Mouse (Mus musculus): ENCODE data around the gene Dhtkd1.
"Not testable (repeated sequence)": the region's sequence is repeated elsewhere in the genome, so short reads cannot be mapped to it uniquely, and the experiment has no call there.

Dhtkd1 gene

DNA sequence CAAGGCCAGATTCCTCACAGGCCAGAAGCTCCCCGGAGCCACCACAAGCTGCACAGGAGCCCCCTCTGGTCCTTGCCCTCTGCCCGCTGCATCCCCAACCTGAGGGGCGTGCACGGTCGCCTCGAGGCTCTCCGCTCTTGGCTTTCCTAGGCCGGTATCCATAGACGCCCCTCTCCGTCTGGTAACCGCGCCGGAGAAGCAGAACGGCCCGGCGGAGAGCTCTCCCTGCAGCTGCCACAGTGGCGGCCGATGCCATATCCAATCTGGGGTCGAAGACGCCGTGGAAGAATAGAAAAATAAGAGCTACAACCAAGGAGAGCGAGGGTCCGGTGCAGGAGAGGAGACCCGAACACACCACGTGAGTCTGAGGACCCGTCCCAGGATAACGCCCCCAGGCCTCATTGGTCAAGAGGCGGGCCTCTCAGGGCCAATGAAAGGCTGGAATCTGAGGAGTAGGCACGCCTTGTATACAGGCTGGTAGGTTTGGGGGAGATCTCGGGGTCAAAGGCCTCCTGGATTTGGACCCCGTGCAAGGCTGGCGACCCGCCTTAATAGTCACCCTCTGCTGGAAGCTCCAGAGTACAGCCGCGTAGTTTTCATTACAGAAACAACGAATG is at the start of gene Dhtkd1:
Dhtkd1 (minus strand) TSS at position 377 of the 617 bp plus-strand sequence.
- in situ Hi-C loops (cut with MboI, MseI): no loop called here

GRCm38 (mm10) chr2:5977532-5977931 is 34.9 kb upstream of the Dhtkd1 start:
- in situ Hi-C loops (cut with MboI, MseI): no loop called here

- in situ Hi-C loops (cut with MboI, MseI): not testable (repeated sequence)
These were observed 28.0 kb upstream of the Dhtkd1 start for GRCm38 (mm10) chr2:5970629-5971028.

- in situ Hi-C loops (cut with MboI, MseI): no loop called here
These were observed 23.4 kb upstream of the Dhtkd1 start for GRCm38 (mm10) chr2:5965972-5966371.

GRCm38 (mm10) chr2:5963729-5964128 is 21.1 kb upstream of the Dhtkd1 start:
- in situ Hi-C loops (cut with MboI, MseI): not testable (repeated sequence)

DNA sequence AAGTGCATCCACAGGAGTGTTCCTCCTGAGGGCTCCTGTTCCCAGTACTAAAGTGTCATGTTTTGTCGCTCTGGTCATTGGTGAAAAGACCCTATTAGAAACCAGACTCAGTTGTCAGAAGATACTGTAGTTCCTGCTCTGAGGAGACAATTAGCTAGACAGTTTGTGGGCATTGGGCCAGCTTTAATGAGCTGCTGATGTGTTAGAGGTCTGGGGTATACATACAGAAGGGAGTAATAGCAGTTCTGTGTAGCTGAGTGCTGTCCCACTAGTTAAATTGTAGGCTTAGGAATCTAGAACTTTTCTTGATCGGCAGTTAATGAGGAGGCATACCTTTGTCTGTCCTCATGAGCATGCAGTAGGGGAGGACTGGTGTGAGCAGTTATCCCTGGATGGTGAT is 19.7 kb upstream of the Dhtkd1 start:
- in situ Hi-C loops (cut with MboI, MseI): no loop called here

GRCm38 (mm10) chr2:5957705-5958104 is 15.1 kb upstream of the Dhtkd1 start:
- in situ Hi-C loops (cut with MboI, MseI): no loop called here

GRCm38 (mm10) chr2:5951621-5952211 is 9.1 kb upstream of the Dhtkd1 start:
- in situ Hi-C loops (cut with MboI, MseI): no loop called here

GRCm38 (mm10) chr2:5950766-5951595 is 8.4 kb upstream of the Dhtkd1 start, which contains the start of gene Upf2:
Gene Upf2 (plus strand): TSS chr2:5951469.
- in situ Hi-C loops (cut with MboI, MseI): no loop called here

DNA sequence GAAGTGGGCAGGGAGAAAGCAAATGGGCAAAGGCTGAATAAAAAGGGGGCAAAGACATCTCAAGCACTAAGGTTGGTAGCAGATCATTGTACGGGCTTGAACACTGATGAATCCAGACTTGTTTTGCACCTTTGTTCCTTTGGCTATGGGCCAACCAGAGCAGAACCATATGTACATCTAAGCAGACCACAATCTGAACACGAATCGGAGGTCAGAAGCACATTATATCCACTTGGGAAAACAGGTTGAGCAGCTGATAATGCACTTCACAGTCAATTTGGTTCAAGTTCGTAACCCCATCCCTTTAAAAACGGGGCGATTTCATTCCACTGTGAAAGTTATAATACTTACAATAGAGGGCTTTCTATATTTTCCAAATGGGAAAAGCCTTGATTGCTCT is 7.7 kb upstream of the Dhtkd1 start:
- in situ Hi-C loops (cut with MboI, MseI): no loop called here

DNA sequence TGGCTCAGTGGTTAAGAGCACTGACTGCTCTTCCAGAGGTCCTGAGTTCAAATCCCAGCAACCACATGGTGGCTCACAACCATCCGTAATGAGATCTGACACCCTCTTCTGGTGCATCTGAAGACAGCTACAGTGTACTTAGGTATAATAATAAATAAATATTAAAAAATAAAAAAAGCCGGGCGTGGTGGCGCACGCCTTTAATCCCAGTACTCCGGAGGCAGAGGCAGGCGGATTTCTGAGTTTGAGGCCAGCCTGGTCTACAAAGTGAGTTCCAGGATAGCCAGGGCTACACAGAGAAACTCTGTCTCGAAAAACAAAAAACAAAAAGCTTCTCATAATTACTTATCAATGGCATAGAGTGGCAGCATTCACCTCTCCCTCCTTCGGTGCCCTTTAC is 7.2 kb upstream of the Dhtkd1 start:
- in situ Hi-C loops (cut with MboI, MseI): not testable (repeated sequence)

- in situ Hi-C loops (cut with MboI, MseI): no loop called here
These were observed 6.4 kb upstream of the Dhtkd1 start for GRCm38 (mm10) chr2:5948964-5949363.

- in situ Hi-C loops (cut with MboI, MseI): no loop called here
These were observed 4.3 kb upstream of the Dhtkd1 start for GRCm38 (mm10) chr2:5946876-5947275.

DNA sequence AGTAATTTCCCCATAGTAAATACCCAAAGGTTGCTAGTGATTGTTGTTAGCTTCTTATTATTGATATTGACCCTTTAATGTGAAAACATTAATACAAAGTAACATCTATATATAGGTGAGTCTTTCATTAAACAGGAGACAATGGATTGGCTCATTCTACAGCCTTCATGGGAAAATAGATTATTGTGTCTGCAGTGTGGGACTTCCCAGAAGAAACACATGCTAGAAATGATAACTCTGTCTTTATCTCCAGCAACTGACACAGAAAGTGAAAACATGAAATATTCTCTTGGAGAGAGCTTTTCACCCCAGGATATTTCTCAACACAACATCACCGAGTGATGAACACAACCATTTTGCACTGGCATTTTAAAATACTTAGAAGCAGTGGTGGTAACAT is 3.0 kb upstream of the Dhtkd1 start:
- in situ Hi-C loops (cut with MboI, MseI): no loop called here

DNA sequence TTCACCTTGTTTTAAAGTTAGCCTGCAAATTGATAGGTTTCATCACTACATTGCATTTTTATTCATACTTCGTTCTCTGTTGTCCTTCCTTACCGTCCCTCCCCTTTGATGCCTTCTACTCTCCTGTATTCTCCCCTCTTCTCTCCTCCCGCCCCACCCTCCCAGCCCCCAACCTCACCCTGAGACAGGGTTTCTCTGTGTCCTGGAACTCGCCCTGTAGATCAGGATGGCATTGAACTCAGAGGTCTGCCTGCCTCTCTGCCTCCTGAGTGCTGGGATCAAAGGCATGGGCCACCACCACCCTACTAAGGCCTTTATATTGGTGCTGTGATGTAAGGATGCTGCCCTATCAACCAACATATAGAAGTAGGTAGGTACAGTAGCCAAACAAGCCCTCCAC is 479 bp upstream of the Dhtkd1 start:
- in situ Hi-C loops (cut with MboI, MseI): no loop called here

DNA sequence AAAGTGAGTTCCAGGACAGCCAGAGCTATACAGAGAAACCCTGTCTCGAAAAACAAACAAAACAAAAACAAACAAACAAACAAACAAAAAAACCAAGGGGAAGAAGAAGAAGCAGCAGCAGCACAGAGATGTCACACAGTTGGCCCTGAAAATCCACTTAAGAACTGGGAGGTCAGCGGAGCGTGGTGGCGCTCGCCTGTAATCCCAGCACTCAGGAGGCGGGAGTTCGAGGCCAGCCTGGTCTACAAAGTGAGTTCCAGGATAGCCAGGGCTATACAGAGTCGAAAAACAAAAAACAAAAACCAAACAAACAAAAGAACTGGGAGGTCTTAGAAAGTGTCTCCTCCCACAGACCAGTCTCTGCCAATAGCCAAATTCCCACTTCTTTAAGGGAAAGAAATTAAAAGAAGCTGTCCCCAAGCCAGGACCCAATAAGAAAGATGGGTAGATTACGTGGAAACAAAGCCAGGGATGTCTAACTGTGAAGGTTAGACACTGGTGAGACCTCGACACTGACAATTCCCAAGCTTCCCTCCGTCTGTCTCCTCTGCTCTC is 654 bp downstream of the Dhtkd1 start:
- in situ Hi-C loops (cut with MboI, MseI): no loop called here

GRCm38 (mm10) chr2:5940936-5941335 is 1.7 kb downstream of the Dhtkd1 start:
- in situ Hi-C loops (cut with MboI, MseI): no loop called here

DNA sequence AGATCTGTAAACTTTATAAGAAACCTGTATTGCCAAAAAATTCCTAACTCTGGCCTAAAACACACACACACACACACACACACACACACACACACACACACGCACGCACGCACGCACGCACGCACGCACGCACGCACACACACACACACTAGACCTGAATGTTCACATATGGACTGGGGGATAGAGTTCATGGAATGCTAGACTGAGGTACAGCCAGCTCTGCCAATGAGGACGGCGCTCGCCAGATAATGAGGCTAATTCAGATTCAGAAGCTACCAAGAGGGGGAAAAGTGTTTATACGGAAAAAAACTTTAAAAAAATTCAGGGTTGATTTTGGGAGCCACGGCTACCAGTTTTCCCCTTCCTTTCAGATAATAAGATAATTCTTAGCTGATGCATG is 2.7 kb downstream of the Dhtkd1 start:
- in situ Hi-C loops (cut with MboI, MseI): no loop called here

- in situ Hi-C loops (cut with MboI, MseI): no loop called here
These were observed 3.3 kb downstream of the Dhtkd1 start for GRCm38 (mm10) chr2:5939319-5939718.

DNA sequence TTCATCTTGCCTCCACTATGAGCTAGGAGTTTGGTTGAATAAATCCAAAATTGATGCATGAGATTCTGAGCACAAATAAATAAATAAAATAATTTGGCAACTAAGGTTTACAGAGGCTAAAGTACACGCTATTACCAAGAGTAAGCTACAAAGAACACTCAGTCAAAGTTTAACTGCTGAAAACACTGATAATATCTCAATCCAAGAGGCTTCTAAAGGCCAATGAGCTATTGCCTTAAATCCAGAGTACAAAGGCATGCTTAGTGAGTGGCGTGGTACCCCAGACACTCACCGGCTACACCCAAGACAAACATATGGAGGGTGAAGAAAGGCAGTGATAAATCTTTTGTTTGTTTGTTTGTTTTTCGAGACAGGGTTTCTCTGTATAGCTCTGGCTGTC is 6.0 kb downstream of the Dhtkd1 start:
- in situ Hi-C loops (cut with MboI, MseI): no loop called here

DNA sequence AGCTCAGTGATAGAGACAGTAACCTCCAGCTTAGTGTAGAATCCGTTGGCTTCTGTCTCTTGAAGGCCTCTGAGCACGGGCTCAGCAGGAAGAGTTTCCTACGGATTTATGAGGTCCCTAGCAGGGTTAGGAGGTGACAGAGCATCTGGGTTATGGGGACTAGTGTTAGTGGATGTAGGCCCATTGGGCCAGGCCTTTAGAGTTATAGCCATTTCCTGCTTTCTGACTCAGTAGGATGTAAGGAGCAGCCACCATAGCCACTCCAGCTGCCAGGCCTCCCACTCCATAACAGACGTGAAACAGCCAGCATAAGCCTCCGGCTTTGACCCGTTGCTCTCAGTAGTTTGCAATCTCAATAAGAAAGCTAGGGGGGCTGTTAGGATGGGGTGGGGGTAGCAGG is 6.5 kb downstream of the Dhtkd1 start:
- in situ Hi-C loops (cut with MboI, MseI): no loop called here

- in situ Hi-C loops (cut with MboI, MseI): no loop called here
These were observed 7.7 kb downstream of the Dhtkd1 start for GRCm38 (mm10) chr2:5934936-5935335.

GRCm38 (mm10) chr2:5931938-5932337 is 10.7 kb downstream of the Dhtkd1 start:
- in situ Hi-C loops (cut with MboI, MseI): no loop called here

All from T-helper 2 cell (primary cell).